Mouse (Mus musculus): ENCODE data around the gene Trim26.
"Not testable (repeated sequence)": the region's sequence is repeated elsewhere in the genome, so short reads cannot be mapped to it uniquely, and the experiment has no call there.

The Trim26 gene

GRCm38 (mm10) chr17:36851627-36852026 lies 14.7 kb downstream of the Trim26 start:
- DNase-seq (ENCODE audit: low read depth), result no peak

GRCm38 (mm10) chr17:36855484-36855883 lies 18.6 kb downstream of the Trim26 start:
- DNase-seq (ENCODE audit: low read depth), result no peak

- DNase-seq (ENCODE audit: low read depth), result no peak
These were observed 19.3 kb downstream of the Trim26 start for GRCm38 (mm10) chr17:36856236-36856635.

- DNase-seq (ENCODE audit: low read depth), result no peak
These were observed 21.2 kb downstream of the Trim26 start for GRCm38 (mm10) chr17:36858181-36858580.

GRCm38 (mm10) chr17:36861680-36862079 lies 24.7 kb downstream of the Trim26 start:
- no peak for DNase-seq (ENCODE audit: low read depth)

GRCm38 (mm10) chr17:36866719-36867527 lies 30.0 kb downstream of the Trim26 start, which contains the start of gene Trim15:
TSS of gene Trim15 (minus strand) at chr17:36867210.
- DNase-seq (ENCODE audit: low read depth), result no peak

- no peak for DNase-seq (ENCODE audit: low read depth)
These were observed 31.9 kb downstream of the Trim26 start for GRCm38 (mm10) chr17:36868836-36869235.

- no peak for DNase-seq (ENCODE audit: low read depth)
These were observed 32.5 kb downstream of the Trim26 start, which contains the start of gene Trim10 for GRCm38 (mm10) chr17:36869284-36869954. TSS of gene Trim10 (plus strand) at chr17:36869574.

- no peak for DNase-seq (ENCODE audit: low read depth)
These were observed 33.2 kb downstream of the Trim26 start for GRCm38 (mm10) chr17:36869955-36870810.

- no peak for DNase-seq (ENCODE audit: low read depth)
These were observed 37.7 kb downstream of the Trim26 start for GRCm38 (mm10) chr17:36874636-36875035.

GRCm38 (mm10) chr17:36883350-36883749 lies 46.4 kb downstream of the Trim26 start:
- no peak for DNase-seq (ENCODE audit: low read depth)

GRCm38 (mm10) chr17:36885132-36885790 lies 48.3 kb downstream of the Trim26 start:
- no peak for DNase-seq (ENCODE audit: low read depth)

GRCm38 (mm10) chr17:36890073-36890903 lies 53.4 kb downstream of the Trim26 start, which contains the start of gene Trim40:
TSS of gene Trim40 (minus strand) at chr17:36890123.
- DNase-seq (ENCODE audit: low read depth), result no peak

GRCm38 (mm10) chr17:36891496-36891895 lies 54.6 kb downstream of the Trim26 start:
- not testable (repeated sequence) for DNase-seq (ENCODE audit: low read depth)

GRCm38 (mm10) chr17:36892362-36892761 lies 55.4 kb downstream of the Trim26 start:
- peak; percentile 65 for DNase-seq (ENCODE audit: low read depth)

GRCm38 (mm10) chr17:36893387-36893786 lies 56.5 kb downstream of the Trim26 start:
- no peak for DNase-seq (ENCODE audit: low read depth)

GRCm38 (mm10) chr17:36896583-36896982 lies 59.6 kb downstream of the Trim26 start:
- peak; percentile 28 for DNase-seq (ENCODE audit: low read depth)

- DNase-seq (ENCODE audit: low read depth), result no peak
These were observed 60.1 kb downstream of the Trim26 start for GRCm38 (mm10) chr17:36897065-36897464.

GRCm38 (mm10) chr17:36897552-36898205 lies 60.7 kb downstream of the Trim26 start, which contains the start of gene Trim31:
TSS of gene Trim31 (plus strand) at chr17:36898118.
- DNase-seq (ENCODE audit: low read depth), result no peak

- DNase-seq (ENCODE audit: low read depth), result no peak
These were observed 62.4 kb downstream of the Trim26 start for GRCm38 (mm10) chr17:36899376-36899775.

Data from induced T-regulatory cell, adult 2 months (primary cell).